Mouse (Mus musculus) lung, embryonic 14.5 days (tissue): ENCODE measurements at regions not wholly inside any gene's neighbourhood (a gene's known extent, or its start where the extent isn't known, plus 50 kb on each side); places are given as distances from the start of the nearest gene placed in this dataset.

Experiments used
- ATAC-seq: fragments of 200-750 bp; cut with Nextera tagmentation; 2 replicates; pipeline ENCODE4 v1.8.0; 2017; ENCODE audit warnings: mild to moderate bottlenecking, moderate TSS enrichment, moderate library complexity; ENCODE audit not compliant: insufficient read depth
- DNase-seq: peaks from one replicate; pipeline ENCODE4 v3.0.0-alpha.2; 2015
- H3K27ac ChIP-seq: fragments of 300-500 bp; sonication (generic); 2 replicates; pipeline ENCODE4 v1.5.1; 2014; ENCODE audit warnings: low read depth, mild to moderate bottlenecking, moderate library complexity
- H3K27me3 ChIP-seq: fragments of 300-500 bp; sonication (generic); 2 replicates; pipeline ENCODE4 v1.6.1; 2014; ENCODE audit warnings: low read length, control low read depth; ENCODE audit not compliant: insufficient read depth
- H3K36me3 ChIP-seq: fragments of 300-500 bp; sonication (generic); 2 replicates; pipeline ENCODE4 v1.6.1; 2014; ENCODE audit warnings: control low read depth; ENCODE audit not compliant: insufficient read depth
- H3K4me1 ChIP-seq: fragments of 300-500 bp; sonication (generic); 2 replicates; pipeline ENCODE4 v1.6.1; 2014; ENCODE audit warnings: antibody characterized with exemption, control low read depth; ENCODE audit not compliant: insufficient read depth
- H3K4me2 ChIP-seq: fragments of 300-500 bp; sonication (generic); 2 replicates; pipeline ENCODE4 v1.6.1; 2014; ENCODE audit warnings: mild to moderate bottlenecking
- H3K4me3 ChIP-seq: fragments of 300-500 bp; sonication (generic); 2 replicates; pipeline ENCODE4 v1.5.1; 2014; ENCODE audit warnings: low read depth, low read length
- H3K9ac ChIP-seq: fragments of 300-500 bp; sonication (generic); 2 replicates; pipeline ENCODE4 v1.6.1; 2014
- H3K9me3 ChIP-seq: fragments of 300-500 bp; sonication (generic); 2 replicates; pipeline ENCODE4 v1.6.1; 2016; ENCODE audit warnings: low read depth, low read length, control low read depth
- CTCF ChIP-seq: IDR thresholded peaks from 2 replicates; pipeline ENCODE4 v1.5.1; 2016; ENCODE audit warnings: antibody characterized with exemption, low read depth
- WGBS: fragments of 180-500 bp; shearing (Covaris S2); extraction: QIAGEN DNeasy Blood & Tissue Kit; methylation state at CpG from one replicate; pipeline ENCODE4 v1.1.7; 2014; 5-methylcytosine and 5-hydroxymethylcytosine counted together

- Histone ChIP-seq H3K4me3 (no peak overlapping the region), H3K27ac (no peak overlapping the region), H3K36me3 (no peaks in the 10 kb centered on the region), H3K9ac (no peak overlapping the region), H3K9me3 (no peaks in the 10 kb centered on the region), H3K4me1 (no peaks in the 10 kb centered on the region), H3K4me2 (no peak overlapping the region), H3K27me3 (no peaks in the 10 kb centered on the region)
- no peak for TF ChIP-seq CTCF
- 10% methylated on average over 16 of the region's 16 CpGs for WGBS
- DNase-seq (peak; percentile 90), ATAC-seq (peak; percentile 71; the same call in 1 of the 2 replicates)
Observed at GRCm38 (mm10) chr1:177382596-177383190, 59.5 kb upstream of the Zbtb18 start.

- Histone ChIP-seq H3K36me3 (no peaks in the 10 kb centered on the region), H3K9me3 (no peaks in the 10 kb centered on the region), H3K27me3 (no peaks in the 10 kb centered on the region), H3K9ac (no peak overlapping the region), H3K27ac (no peak overlapping the region), H3K4me2 (no peak overlapping the region), H3K4me1 (no peaks in the 10 kb centered on the region), H3K4me3 (no peak overlapping the region)
- ATAC-seq (no peak), DNase-seq (no peak)
- TF ChIP-seq CTCF = no peak
- WGBS = 83% methylated on average over 4 of the region's 4 CpGs
Observed at GRCm38 (mm10) chr1:177382147-177382546, 60.0 kb upstream of the Zbtb18 start.

GRCm38 (mm10) chr1:177378112-177378511 is 64.0 kb upstream of the Zbtb18 start:
- H3K36me3 ChIP-seq = no peaks in the 10 kb centered on the region
- 83% methylated on average over 3 of the region's 3 CpGs for WGBS
- no peaks in the 10 kb centered on the region for H3K4me1 ChIP-seq
- H3K27me3 ChIP-seq = no peaks in the 10 kb centered on the region
- H3K9me3 ChIP-seq = no peaks in the 10 kb centered on the region
- H3K27ac ChIP-seq = no peak overlapping the region
- TF ChIP-seq CTCF = no peak
- H3K4me3 ChIP-seq = no peak overlapping the region
- ATAC-seq (no peak), DNase-seq (no peak)
- no peak overlapping the region for H3K4me2 ChIP-seq
- no peak overlapping the region for H3K9ac ChIP-seq

- ATAC-seq = no peak
- H3K9ac ChIP-seq = no peak overlapping the region
- no peaks in the 10 kb centered on the region for H3K27me3 ChIP-seq
- H3K4me1 ChIP-seq = no peaks in the 10 kb centered on the region
- H3K9me3 ChIP-seq = no peaks in the 10 kb centered on the region
- H3K27ac ChIP-seq = no peak overlapping the region
- WGBS = 9% methylated on average over 5 of the region's 5 CpGs
- no peak overlapping the region for H3K4me3 ChIP-seq
- TF ChIP-seq CTCF = no peak
- DNase-seq = peak; percentile 12
- no peak overlapping the region for H3K4me2 ChIP-seq
- no peaks in the 10 kb centered on the region for H3K36me3 ChIP-seq
Observed at GRCm38 (mm10) chr1:177373226-177373825, 68.8 kb upstream of the Zbtb18 start.

- no peaks in the 10 kb centered on the region for H3K4me1 ChIP-seq
- WGBS = 46% methylated on average over 10 of the region's 10 CpGs
- no peaks in the 10 kb centered on the region for H3K9me3 ChIP-seq
- TF ChIP-seq CTCF = no peak
- no peaks in the 10 kb centered on the region for H3K27me3 ChIP-seq
- H3K9ac ChIP-seq = no peak overlapping the region
- ATAC-seq (no peak), DNase-seq (no peak)
- no peaks in the 10 kb centered on the region for H3K36me3 ChIP-seq
- H3K27ac ChIP-seq = no peak overlapping the region
- no peak overlapping the region for H3K4me2 ChIP-seq
- no peak overlapping the region for H3K4me3 ChIP-seq
Observed at GRCm38 (mm10) chr1:177372066-177372465, 70.1 kb upstream of the Zbtb18 start.

GRCm38 (mm10) chr1:177367864-177368610 is 74.1 kb upstream of the Zbtb18 start:
- H3K4me3 ChIP-seq = no peak overlapping the region
- no peak overlapping the region for H3K27ac ChIP-seq
- H3K9me3 ChIP-seq = no peaks in the 10 kb centered on the region
- 76% methylated on average over 9 of the region's 9 CpGs for WGBS
- ATAC-seq = no peak
- TF ChIP-seq CTCF = no peak
- no peaks in the 10 kb centered on the region for H3K4me1 ChIP-seq
- no peak overlapping the region for H3K9ac ChIP-seq
- no peak for DNase-seq
- no peaks in the 10 kb centered on the region for H3K36me3 ChIP-seq
- no peak overlapping the region for H3K4me2 ChIP-seq
- no peaks in the 10 kb centered on the region for H3K27me3 ChIP-seq

GRCm38 (mm10) chr1:177366914-177367313 is 75.2 kb upstream of the Zbtb18 start:
- ATAC-seq (no peak), DNase-seq (no peak)
- TF ChIP-seq CTCF = no peak

More at GRCm38 (mm10) chr1:177366914-177367313, 75.2 kb upstream of the Zbtb18 start:
- Histone ChIP-seq H3K36me3 (no peaks in the 10 kb centered on the region), H3K9ac (no peak overlapping the region), H3K4me1 (no peaks in the 10 kb centered on the region), H3K9me3 (no peaks in the 10 kb centered on the region), H3K27ac (no peak overlapping the region), H3K4me2 (no peak overlapping the region), H3K4me3 (no peak overlapping the region), H3K27me3 (no peaks in the 10 kb centered on the region)
- WGBS = 70% methylated on average over 6 of the region's 6 CpGs
